ENCODE assay signal across 8 mouse cellular contexts in the genomic region with DNA sequence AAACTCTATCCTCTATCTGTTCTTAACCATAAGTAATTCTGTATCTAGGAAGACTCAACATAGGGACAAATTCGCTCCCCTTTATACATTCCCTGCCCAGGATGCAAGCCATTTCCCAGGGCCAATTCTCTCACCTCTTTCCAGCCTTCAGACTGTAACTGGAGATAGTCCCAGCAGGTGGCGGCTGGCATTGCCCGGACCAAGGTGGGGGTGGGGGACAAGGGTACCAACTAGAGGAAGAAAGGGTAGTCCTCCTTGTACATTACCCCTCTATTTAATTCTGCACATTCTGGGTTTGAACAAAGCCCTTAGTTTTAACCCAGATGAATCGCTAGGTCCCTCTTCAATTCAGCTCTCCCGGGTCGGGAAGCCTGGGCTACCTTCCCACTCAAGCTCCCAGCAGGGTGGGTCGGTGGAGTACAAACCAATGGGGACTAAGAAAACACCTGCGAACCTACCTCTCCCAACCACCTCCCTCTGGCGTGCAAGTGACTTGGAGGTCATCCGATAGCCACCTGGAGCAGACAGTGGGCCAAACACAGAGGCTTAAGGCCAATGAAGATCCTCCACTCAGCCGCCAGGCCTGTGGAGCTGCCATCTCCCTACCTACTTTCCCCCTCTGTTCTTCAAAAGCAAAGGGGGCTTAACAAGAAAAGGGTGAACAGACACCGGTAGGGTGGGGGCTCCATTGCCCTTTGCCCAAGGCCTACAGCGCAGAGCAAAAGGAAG. TPM values are rescaled to one million over a fixed set of nuclear protein-coding genes. Genes with fewer than 3 reads are reported as not detected.
DNase-seq lines count a peak whose midpoint lies in the region; TF ChIP-seq lines count a peak whose summit lies in the region.

No protein-coding gene starts in this region.

- peaks cover 41% of the 10 kb centered on the region for H3K36me3 ChIP-seq in heart, embryonic 10.5 days
- peaks cover 44% of the 10 kb centered on the region for H3K36me3 ChIP-seq in limb, embryonic 10.5 days

- intact Hi-C loops in left cerebral cortex, postnatal 4 days (cut with DNase I): no loop called here

- 31% methylated on average over 13 of the region's 13 CpGs for WGBS in bone marrow, adult 2 months
- WGBS in heart, embryonic 10.5 days: 14% methylated on average over 13 of the region's 13 CpGs
- WGBS in limb, embryonic 10.5 days: 16% methylated on average over 13 of the region's 13 CpGs
- 13% methylated on average over 13 of the region's 13 CpGs for WGBS in olfactory bulb, adult 2 months

- H3K4me3 ChIP-seq in bone marrow, adult 2 months (replicated peaks; ENCODE audit: control insufficient read depth, low read depth, low read length): peak overlapping the region; percentile 88
- peak overlapping the region; percentile 89 for H3K4me3 ChIP-seq in heart, embryonic 10.5 days
- H3K4me3 ChIP-seq in limb, embryonic 10.5 days: peak overlapping the region; percentile 85
- peak overlapping the region; percentile 85 for H3K4me3 ChIP-seq in olfactory bulb, adult 2 months (ENCODE audit: insufficient read depth, low read depth, low read length)

- H3K27me3 ChIP-seq in heart, embryonic 10.5 days (ENCODE audit: insufficient read depth, poor library complexity, severe bottlenecking): no peaks in the 10 kb centered on the region
- no peaks in the 10 kb centered on the region for H3K27me3 ChIP-seq in limb, embryonic 10.5 days (ENCODE audit: low read depth, poor library complexity, severe bottlenecking)

- peak; percentile 41 for DNase-seq in left cerebral cortex, postnatal 4 days
- no peak for DNase-seq in left cerebral cortex, adult 18-20 months (ENCODE audit: low spot score in 2 of 2)
- DNase-seq in heart, embryonic 10.5 days (ENCODE audit: low spot score): no peak
- DNase-seq in limb, embryonic 10.5 days (ENCODE audit: low spot score): peak; percentile 49
- DNase-seq in urinary bladder, postnatal 4 days (ENCODE audit: low spot score in 2 of 2): no peak
- no peak for DNase-seq in right cerebral cortex, postnatal 14 days

- H3K4me1 ChIP-seq in bone marrow, adult 2 months (ENCODE audit: control insufficient read depth, insufficient read depth, low read length): no peaks in the 10 kb centered on the region; the same call in 1 of the 2 replicates
- peaks cover 42% of the 10 kb centered on the region for H3K4me1 ChIP-seq in heart, embryonic 10.5 days
- H3K4me1 ChIP-seq in limb, embryonic 10.5 days: peaks cover 33% of the 10 kb centered on the region
- peaks cover 13% of the 10 kb centered on the region for H3K4me1 ChIP-seq in olfactory bulb, adult 2 months (ENCODE audit: control insufficient read depth, insufficient read depth, low read length)

- TF ChIP-seq POLR2A in bone marrow, adult 2 months (IDR thresholded peaks at IDR 0.05; ENCODE audit: borderline replicate concordance, control insufficient read depth, low read depth, low read length): no peak
- no peak for TF ChIP-seq POLR2A in olfactory bulb, adult 2 months (IDR thresholded peaks at IDR 0.05; ENCODE audit: insufficient read depth, low read depth, low read length)

- no peaks in the 10 kb centered on the region for H3K9me3 ChIP-seq in heart, embryonic 10.5 days
- no peaks in the 10 kb centered on the region for H3K9me3 ChIP-seq in limb, embryonic 10.5 days (replicated peaks)

- no peak for TF ChIP-seq CTCF in bone marrow, adult 2 months (IDR thresholded peaks at IDR 0.05; ENCODE audit: control insufficient read depth, insufficient read depth, low read length)
- no peak for TF ChIP-seq CTCF in olfactory bulb, adult 2 months (IDR thresholded peaks at IDR 0.05; ENCODE audit: insufficient read depth, low read depth, low read length)

- peak overlapping the region; percentile 96 for H3K27ac ChIP-seq in bone marrow, adult 2 months (ENCODE audit: control insufficient read depth, insufficient read depth, low read depth, low read length, poor library complexity)
- H3K27ac ChIP-seq in heart, embryonic 10.5 days: peak overlapping the region; percentile 94
- peak overlapping the region; percentile 96 for H3K27ac ChIP-seq in limb, embryonic 10.5 days
- no peak overlapping the region for H3K27ac ChIP-seq in olfactory bulb, adult 2 months (ENCODE audit: insufficient read depth, low read depth, low read length)

RNA-seq across cellular contexts. Expression of gene Zfp687, which starts 1.4 kb away (rescaled TPM):
- total RNA-seq in left cerebral cortex, postnatal 4 days (2021): 10 to 100 TPM; 23.6 to 25.4 TPM
- 10 to 100 TPM; 23.1 to 24.6 TPM for total RNA-seq in left cerebral cortex, adult 18-20 months (2021)
- 10.6 and 21.1 TPM in 2 replicates for polyA plus RNA-seq in bone marrow, adult 2 months (2011; ENCODE audit: insufficient read depth, insufficient read length, low replicate concordance, missing spikeins)
- 28.1 and 28.2 TPM in 2 replicates for polyA plus RNA-seq in heart, embryonic 10.5 days (2016; fragmentation: Nextera tagmentation; extraction: Ambion mirVana)
- polyA plus RNA-seq in limb, embryonic 10.5 days (2016; fragmentation: Nextera tagmentation; extraction: Ambion mirVana): 38.6 and 40.8 TPM in 2 replicates
- 132 TPM in 1 of 2 replicates, not detected in the other for polyA plus RNA-seq in olfactory bulb, adult 2 months (2012; ENCODE audit: insufficient read depth, insufficient read length, low replicate concordance, missing spikeins)

RNA-seq across cellular contexts. Expression of gene Psmd4, which starts 28.6 kb away (rescaled TPM):
- total RNA-seq in left cerebral cortex, postnatal 4 days (2021): 100 to 1,000 TPM; 144 to 158 TPM
- 100 to 1,000 TPM; 165 to 171 TPM for total RNA-seq in left cerebral cortex, adult 18-20 months (2021)
- 288 and 328 TPM in 2 replicates for polyA plus RNA-seq in bone marrow, adult 2 months (2011; ENCODE audit: insufficient read depth, insufficient read length, low replicate concordance, missing spikeins)
- 282 and 332 TPM in 2 replicates for polyA plus RNA-seq in heart, embryonic 10.5 days (2016; fragmentation: Nextera tagmentation; extraction: Ambion mirVana)
- polyA plus RNA-seq in limb, embryonic 10.5 days (2016; fragmentation: Nextera tagmentation; extraction: Ambion mirVana): 365 and 382 TPM in 2 replicates
- polyA plus RNA-seq in olfactory bulb, adult 2 months (2012; ENCODE audit: insufficient read depth, insufficient read length, low replicate concordance, missing spikeins): 457 TPM in 1 of 2 replicates, not detected in the other

RNA-seq across cellular contexts. Expression of gene Pi4kb, which starts 39.3 kb away (rescaled TPM):
- 10 to 100 TPM; 50.0 to 56.4 TPM for total RNA-seq in left cerebral cortex, postnatal 4 days (2021)
- 10 to 100 TPM; 60.9 to 62.2 TPM for total RNA-seq in left cerebral cortex, adult 18-20 months (2021)
- 43.1 and 63.2 TPM in 2 replicates for polyA plus RNA-seq in bone marrow, adult 2 months (2011; ENCODE audit: insufficient read depth, insufficient read length, low replicate concordance, missing spikeins)
- polyA plus RNA-seq in heart, embryonic 10.5 days (2016; fragmentation: Nextera tagmentation; extraction: Ambion mirVana): 8.4 and 17.3 TPM in 2 replicates
- polyA plus RNA-seq in limb, embryonic 10.5 days (2016; fragmentation: Nextera tagmentation; extraction: Ambion mirVana): 18.9 and 22.2 TPM in 2 replicates
- polyA plus RNA-seq in olfactory bulb, adult 2 months (2012; ENCODE audit: insufficient read depth, insufficient read length, low replicate concordance, missing spikeins): not detected in 2 replicates

RNA-seq across cellular contexts. Expression of gene Rfx5, which starts 60.0 kb away (rescaled TPM):
- 10 to 100 TPM; 19.6 to 27.6 TPM for total RNA-seq in left cerebral cortex, postnatal 4 days (2021)
- total RNA-seq in left cerebral cortex, adult 18-20 months (2021): 10 to 100 TPM; 23.1 to 24.5 TPM
- 4.5 and 22.2 TPM in 2 replicates for polyA plus RNA-seq in bone marrow, adult 2 months (2011; ENCODE audit: insufficient read depth, insufficient read length, low replicate concordance, missing spikeins)
- polyA plus RNA-seq in heart, embryonic 10.5 days (2016; fragmentation: Nextera tagmentation; extraction: Ambion mirVana): 7.3 and 7.8 TPM in 2 replicates
- 6.7 and 10.8 TPM in 2 replicates for polyA plus RNA-seq in limb, embryonic 10.5 days (2016; fragmentation: Nextera tagmentation; extraction: Ambion mirVana)
- not detected in 2 replicates for polyA plus RNA-seq in olfactory bulb, adult 2 months (2012; ENCODE audit: insufficient read depth, insufficient read length, low replicate concordance, missing spikeins)

Comparison
In these comparisons a context has a peak if more than half of its experiments do, and no peak if none do; other contexts are left out.
1. DNase-seq: peak in left cerebral cortex, postnatal 4 days (single experiment) and limb, embryonic 10.5 days (single experiment); none in left cerebral cortex, adult 18-20 months (0 of 2), heart, embryonic 10.5 days (single experiment), urinary bladder, postnatal 4 days (0 of 2) and right cerebral cortex, postnatal 14 days (single experiment).
2. Peak in every context shown above with its lines, with median percentiles within 50 percentile points of each other: H3K4me3 ChIP-seq.